Mouse (Mus musculus): Measurements from ENCODE around the gene Tas2r137. TPM values are rescaled to one million over a fixed set of nuclear protein-coding genes. Genes with fewer than 3 reads are reported as not detected.

Tas2r137 gene
- polyA plus RNA-seq (2017; shearing (Covaris generic)): not detected

DNA sequence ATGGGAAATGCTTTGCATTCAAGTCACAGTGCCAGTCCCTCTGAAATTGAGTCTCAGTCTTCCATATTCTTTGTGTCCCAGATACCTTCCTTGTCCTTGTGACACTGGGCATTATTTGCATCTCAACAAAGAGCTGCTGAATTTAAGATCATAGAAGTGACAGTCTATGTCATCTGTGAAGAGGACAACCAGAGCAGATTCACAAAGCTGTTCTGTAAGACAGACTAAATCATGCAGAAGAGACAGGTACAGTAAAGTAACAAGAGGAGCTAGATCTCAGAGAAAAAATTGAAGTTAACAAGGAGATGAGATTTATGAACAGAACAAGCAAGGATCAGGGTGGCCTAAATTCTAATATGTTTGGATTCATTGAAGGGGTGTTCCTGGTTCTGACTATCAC is at the start of gene Tas2r137:
TSS of gene Tas2r137 (plus strand) at position 301 of the 400 bp plus-strand sequence.

DNA sequence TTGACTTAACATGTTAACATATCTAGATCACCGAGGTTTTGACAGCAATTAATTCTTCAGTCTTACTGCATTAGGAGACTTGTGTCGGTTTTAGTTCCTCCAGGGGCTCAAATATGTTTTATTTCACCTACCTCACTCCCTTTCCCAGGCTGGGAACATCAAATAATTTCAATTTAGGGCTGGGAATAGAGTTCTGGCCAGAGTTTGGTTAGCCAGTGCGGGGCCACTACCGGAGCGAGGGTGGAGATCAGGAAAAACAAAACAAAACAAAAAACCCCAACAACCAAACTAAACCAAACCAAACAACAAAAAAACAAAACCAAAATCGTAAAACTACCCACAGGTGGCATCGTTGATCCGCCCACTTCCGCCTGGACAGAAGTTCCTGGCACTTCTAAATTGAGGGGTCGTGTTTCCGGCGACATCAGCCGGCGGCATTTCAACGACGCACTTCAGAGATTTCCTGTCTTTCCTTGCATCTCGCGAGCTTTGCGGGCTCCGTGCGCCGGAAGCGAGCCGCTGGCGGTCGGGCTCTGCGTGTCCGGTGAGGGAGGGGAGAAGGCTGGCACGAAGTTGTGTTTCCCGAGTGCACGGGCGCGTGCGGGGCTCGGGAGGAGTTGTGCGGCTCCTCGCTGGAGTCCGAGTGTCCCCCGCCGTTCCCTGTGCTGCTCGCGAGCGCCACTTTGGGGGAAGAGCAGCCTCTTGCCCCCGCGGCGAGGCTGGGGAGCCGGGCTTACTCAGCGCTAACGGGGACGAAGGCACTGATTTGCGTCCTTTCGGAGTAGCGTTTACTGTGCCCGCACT is 19.9 kb upstream of the Tas2r137 start, which contains the start of gene Ssbp1:
TSS of gene Ssbp1 (plus strand) at position 437 of the 804 bp plus-strand sequence.

DNA sequence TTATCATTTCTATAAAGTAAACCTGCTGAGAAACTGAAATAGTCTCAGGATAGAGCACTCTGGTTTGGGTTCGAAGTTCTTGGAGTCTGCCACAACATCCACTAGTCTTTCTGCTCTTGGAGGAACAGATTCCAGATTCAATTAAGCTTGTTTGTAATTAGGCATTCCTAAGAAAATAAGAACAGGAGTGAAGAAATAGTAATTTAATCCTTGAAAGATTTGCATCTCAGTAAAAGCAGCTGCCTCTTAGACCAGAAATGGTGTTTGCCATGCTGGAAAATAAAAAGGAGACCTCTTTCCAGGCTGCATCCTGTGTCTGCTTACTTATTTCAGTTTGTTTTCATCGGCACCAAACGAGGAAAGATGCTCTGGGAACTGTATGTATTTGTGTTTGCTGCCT is 2.2 kb downstream of the Tas2r137 start, which contains the start of gene Tas2r108:
TSS of gene Tas2r108 (plus strand) at position 301 of the 400 bp plus-strand sequence.

DNA sequence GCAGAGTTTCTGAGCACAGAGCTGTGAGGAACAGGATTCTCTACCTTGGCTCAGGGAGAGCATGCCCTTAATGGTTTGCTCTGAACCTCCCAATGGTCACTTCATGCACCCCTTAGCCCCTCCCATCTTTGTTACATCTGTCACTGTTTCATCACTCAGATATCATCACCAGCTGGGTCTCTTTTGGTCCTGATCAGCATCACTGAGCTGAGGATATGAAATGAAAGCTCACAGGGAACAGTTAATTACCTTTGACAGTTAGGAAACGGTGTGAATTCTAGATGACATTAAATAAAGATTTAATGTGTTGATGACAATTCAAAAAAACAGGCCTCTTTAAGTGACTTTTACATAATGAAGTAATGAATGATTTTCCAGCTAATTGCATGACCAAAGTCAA is 28.4 kb downstream of the Tas2r137 start, which contains the start of gene Prss37:
TSS of gene Prss37 (minus strand) at position 101 of the 400 bp plus-strand sequence.

Other genes with a start within 250 kb of the Tas2r137 start
- 50.9 TPM for gene Agk, start 166.1 kb upstream of the Tas2r137 start, polyA plus RNA-seq (2017; shearing (Covaris generic))
- gene E330009J07Rik, start 55.1 kb upstream of the Tas2r137 start, polyA plus RNA-seq (2017; shearing (Covaris generic)): 20.1 TPM
- gene Wee2, start 52.1 kb upstream of the Tas2r137 start, polyA plus RNA-seq (2017; shearing (Covaris generic)): not detected
- gene Ssbp1, start 19.9 kb upstream of the Tas2r137 start, polyA plus RNA-seq (2017; shearing (Covaris generic)): 121 TPM
- gene Tas2r108, start 2.3 kb downstream of the Tas2r137 start, polyA plus RNA-seq (2017; shearing (Covaris generic)): not detected
- not detected for gene Prss37, start 28.3 kb downstream of the Tas2r137 start, polyA plus RNA-seq (2017; shearing (Covaris generic))
- gene Olfr461, start 63.8 kb downstream of the Tas2r137 start, polyA plus RNA-seq (2017; shearing (Covaris generic)): not detected
- not detected for gene Olfr460, start 78.3 kb downstream of the Tas2r137 start, polyA plus RNA-seq (2017; shearing (Covaris generic))
- gene Clec5a, start 94.6 kb downstream of the Tas2r137 start, polyA plus RNA-seq (2017; shearing (Covaris generic)): not detected
- not detected for gene Tas2r138, start 122.1 kb downstream of the Tas2r137 start, polyA plus RNA-seq (2017; shearing (Covaris generic))
- gene Mgam, start 137.6 kb downstream of the Tas2r137 start, polyA plus RNA-seq (2017; shearing (Covaris generic)): 0.10 TPM